Mouse (Mus musculus) retina, postnatal 7 days (tissue): ENCODE measurements at regions not wholly inside any gene's neighbourhood (a gene's known extent, or its start where the extent isn't known, plus 50 kb on each side); places are given as distances from the start of the nearest gene placed in this dataset.

ENCODE experiments used
- DNase-seq: peaks from one replicate; pipeline ENCODE4 v3.0.0-alpha.2; 2012; ENCODE audit warnings: low read depth, low spot score

GRCm38 (mm10) chr2:128368534-128369273 lies 222.3 kb upstream of the Spdye4c start:
- DNase-seq, result no peak

GRCm38 (mm10) chr2:128370821-128371220 lies 220.2 kb upstream of the Spdye4c start:
- no peak for DNase-seq

- DNase-seq, result no peak
Measured at GRCm38 (mm10) chr2:128372204-128372603, 218.8 kb upstream of the Spdye4c start.

GRCm38 (mm10) chr2:128373363-128374252 lies 217.4 kb upstream of the Spdye4c start:
- no peak for DNase-seq

- no peak for DNase-seq
Measured at GRCm38 (mm10) chr2:128374253-128374566, 216.8 kb upstream of the Spdye4c start.

GRCm38 (mm10) chr2:128374926-128375325 lies 216.1 kb upstream of the Spdye4c start:
- no peak for DNase-seq

GRCm38 (mm10) chr2:128375827-128376226 lies 215.2 kb upstream of the Spdye4c start:
- no peak for DNase-seq

GRCm38 (mm10) chr2:128377176-128377575 lies 213.8 kb upstream of the Spdye4c start:
- no peak for DNase-seq

GRCm38 (mm10) chr2:128377680-128378079 lies 213.3 kb upstream of the Spdye4c start:
- no peak for DNase-seq

GRCm38 (mm10) chr2:128378456-128378855 lies 212.6 kb upstream of the Spdye4c start:
- DNase-seq, result no peak

GRCm38 (mm10) chr2:128379151-128379550 lies 211.9 kb upstream of the Spdye4c start:
- DNase-seq, result no peak

GRCm38 (mm10) chr2:128379554-128379953 lies 211.5 kb upstream of the Spdye4c start:
- DNase-seq, result no peak

- no peak for DNase-seq
Measured at GRCm38 (mm10) chr2:128380581-128380980, 210.4 kb upstream of the Spdye4c start.

- DNase-seq, result no peak
Measured at GRCm38 (mm10) chr2:128381684-128382205, 209.3 kb upstream of the Spdye4c start.

GRCm38 (mm10) chr2:128382473-128382872 lies 208.5 kb upstream of the Spdye4c start:
- DNase-seq, result no peak

- DNase-seq, result no peak
Measured at GRCm38 (mm10) chr2:128384612-128385011, 206.4 kb upstream of the Spdye4c start.

- no peak for DNase-seq
Measured at GRCm38 (mm10) chr2:128386846-128387621, 204.0 kb upstream of the Spdye4c start.

GRCm38 (mm10) chr2:128387851-128388471 lies 203.0 kb upstream of the Spdye4c start:
- no peak for DNase-seq

- DNase-seq, result no peak
Measured at GRCm38 (mm10) chr2:128388883-128389470, 202.0 kb upstream of the Spdye4c start.

GRCm38 (mm10) chr2:128392344-128392743 lies 198.7 kb upstream of the Spdye4c start:
- no peak for DNase-seq

GRCm38 (mm10) chr2:128393401-128393800 lies 197.6 kb upstream of the Spdye4c start:
- no peak for DNase-seq
